Mouse (Mus musculus): ENCODE measurements around the gene Ccl28. TPM values are rescaled to one million over a fixed set of nuclear protein-coding genes. Genes with fewer than 3 reads are reported as not detected.

Ccl28 gene
- total and polyA plus RNA-seq, 3 experiments, result 0.04 to 0.27 (median 0.11) TPM

DNA sequence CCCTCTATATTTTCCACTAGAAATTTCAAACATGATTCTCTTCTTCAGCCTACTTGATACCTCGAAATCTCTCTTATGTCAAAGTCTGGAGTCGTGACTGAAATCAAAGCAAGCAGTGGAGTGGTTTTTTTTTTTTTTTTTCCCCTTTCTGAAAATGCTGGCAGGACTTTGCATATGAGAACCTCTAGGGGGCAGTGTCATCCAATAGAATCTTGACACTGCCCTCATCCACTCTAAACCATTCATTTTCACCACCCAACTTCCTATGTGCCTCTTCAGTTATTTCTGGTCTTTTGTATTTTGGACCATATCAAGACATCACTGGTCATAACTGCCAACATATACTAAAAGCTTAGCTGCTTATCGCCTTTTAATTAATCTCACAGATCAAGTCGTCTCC is 16.9 kb downstream of the Ccl28 start:
- Histone ChIP-seq H3K9ac (ENCODE audit: insufficient read depth, low read depth) (no peak overlapping the region; the same call in 1 of the 2 replicates), H3K27ac (ENCODE audit: insufficient read depth, low read depth) (no peak overlapping the region), H3K36me3 (replicated peaks in 1 of 2; ENCODE audit: control insufficient read depth in 1 of 2, insufficient read depth in 1 of 2, low read length in 1 of 2) (no peaks in the 10 kb centered on the region), H3K4me1 (ENCODE audit: control insufficient read depth in 1 of 2, insufficient read depth in 2 of 2) (peaks cover 0 to 6% of the 10 kb centered on the region in 2 experiments; a peak in 1 of 4 replicates), H3K9me3 (replicated peaks; ENCODE audit: low read length) (no peaks in the 10 kb centered on the region), H3K4me2 (ENCODE audit: insufficient read depth, low read depth, poor library complexity, severe bottlenecking) (no peak overlapping the region; the same call in 1 of the 2 replicates), H3K27me3 (replicated peaks) (no peaks in the 10 kb centered on the region), H3K4me3 (replicated peaks in 1 of 3; ENCODE audit: low read depth in 2 of 3, low read length in 2 of 3, poor library complexity in 1 of 3) (no peak overlapping the region), H3K79me2 (replicated peaks; ENCODE audit: control insufficient read depth, extremely low read depth, insufficient read depth, poor library complexity, severe bottlenecking) (no peaks in the 10 kb centered on the region)
- dilution Hi-C loops (cut with MboI; ENCODE audit: extremely low pct_ligation_motif_present, extremely low pct_unique_long_range_greater_than_20kb, low sequenced_read_pairs), result no loop called here
- DNase-seq (ENCODE audit: extremely low read depth), result peak; percentile 70
- in situ Hi-C loops (cut with MboI; ENCODE audit: low pct_ligation_motif_present, low pct_unique_long_range_greater_than_20kb, low sequenced_read_pairs), result no loop called here
- TF ChIP-seq ZNF384 (IDR thresholded peaks at IDR 0.05; ENCODE audit: low read depth, low read length) (peak; percentile 99), RAD21 (IDR thresholded peaks at IDR 0.05; ENCODE audit: low read depth, low read length) (peak; percentile 81), KAT2A (IDR thresholded peaks at IDR 0.05; ENCODE audit: insufficient replicate concordance, low read length) (no peak), CTCF (conservative IDR thresholded peaks at IDR 0.05 in 1 of 2, IDR thresholded peaks at IDR 0.05 in 1 of 2; ENCODE audit: low read depth in 2 of 2, low read length in 2 of 2) (peak; percentile 45 to 86), POLR2AphosphoS2 (IDR thresholded peaks at IDR 0.05; ENCODE audit: low read depth, low read length) (no peak), ETS1 (conservative IDR thresholded peaks at IDR 0.05; ENCODE audit: low read depth, low read length) (no peak), TBP (conservative IDR thresholded peaks at IDR 0.05; ENCODE audit: low read depth, low read length) (no peak), SMC3 (IDR thresholded peaks at IDR 0.05; ENCODE audit: low read depth, low read length) (peak; percentile 61), MAFK (IDR thresholded peaks at IDR 0.05; ENCODE audit: insufficient replicate concordance, low read length) (no peak)

DNA sequence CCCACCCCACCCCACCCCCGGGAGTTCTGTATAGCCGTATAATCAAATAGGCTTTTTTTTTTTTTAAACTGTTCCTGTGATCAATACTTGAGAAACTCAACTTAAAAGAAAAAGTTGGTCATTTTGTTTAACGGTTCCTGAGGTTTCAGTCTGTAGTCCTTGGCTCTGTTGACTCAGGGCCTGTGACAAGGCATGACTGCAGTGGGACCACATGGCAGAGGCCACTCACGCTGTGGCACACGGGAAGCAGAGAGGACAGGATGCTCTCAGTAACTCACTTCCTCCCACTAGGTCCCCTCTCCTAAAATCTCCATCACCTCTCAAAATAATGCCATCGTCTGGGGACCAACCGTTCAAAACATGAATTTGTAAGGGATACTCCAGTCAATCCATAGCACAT is 17.5 kb downstream of the Ccl28 start:
- H3K9ac ChIP-seq (ENCODE audit: insufficient read depth, low read depth), result no peak overlapping the region
- DNase-seq (ENCODE audit: extremely low read depth), result no peak
- H3K4me2 ChIP-seq (ENCODE audit: insufficient read depth, low read depth, poor library complexity, severe bottlenecking), result no peak overlapping the region
- H3K9me3 ChIP-seq (replicated peaks; ENCODE audit: low read length), result no peaks in the 10 kb centered on the region
- in situ Hi-C loops (cut with MboI; ENCODE audit: low pct_ligation_motif_present, low pct_unique_long_range_greater_than_20kb, low sequenced_read_pairs) (no loop called here), dilution Hi-C loops (cut with MboI; ENCODE audit: extremely low pct_ligation_motif_present, extremely low pct_unique_long_range_greater_than_20kb, low sequenced_read_pairs) (no loop called here)
- H3K4me1 ChIP-seq (ENCODE audit: control insufficient read depth in 1 of 2, insufficient read depth in 2 of 2), result peaks cover 0 to 6% of the 10 kb centered on the region in 2 experiments; a peak in 1 of 4 replicates
- no peak overlapping the region for H3K4me3 ChIP-seq (replicated peaks in 1 of 3; ENCODE audit: low read depth in 2 of 3, low read length in 2 of 3, poor library complexity in 1 of 3)
- no peaks in the 10 kb centered on the region for H3K27me3 ChIP-seq (replicated peaks)
- H3K27ac ChIP-seq (ENCODE audit: insufficient read depth, low read depth), result no peak overlapping the region
- no peak for TF ChIP-seq POLR2AphosphoS2 (IDR thresholded peaks at IDR 0.05; ENCODE audit: low read depth, low read length)
- no peak for TF ChIP-seq TCF12 (IDR thresholded peaks at IDR 0.05; ENCODE audit: low read depth, low read length)
- no peak for TF ChIP-seq EP300 (IDR thresholded peaks at IDR 0.05; ENCODE audit: low read length)
- no peak for TF ChIP-seq MAZ (IDR thresholded peaks at IDR 0.05; ENCODE audit: low read depth, low read length)
- TF ChIP-seq IRF4 (IDR thresholded peaks at IDR 0.05; ENCODE audit: low read depth, low read length), result no peak
- no peak for TF ChIP-seq BHLHE40 (IDR thresholded peaks at IDR 0.05; ENCODE audit: low read depth, low read length)
- TF ChIP-seq POLR2A (IDR thresholded peaks at IDR 0.05; ENCODE audit: low read depth, low read length), result no peak
- TF ChIP-seq NRF1 (IDR thresholded peaks at IDR 0.05; ENCODE audit: low read depth, low read length), result no peak
- TF ChIP-seq CTCF (conservative IDR thresholded peaks at IDR 0.05 in 1 of 2, IDR thresholded peaks at IDR 0.05 in 1 of 2; ENCODE audit: low read depth in 2 of 2, low read length in 2 of 2), result no peak
- no peak for TF ChIP-seq MXI1 (IDR thresholded peaks at IDR 0.05; ENCODE audit: low read depth, low read length)
- no peak for TF ChIP-seq GABPA (IDR thresholded peaks at IDR 0.05; ENCODE audit: insufficient replicate concordance, low read depth, low read length)
- TF ChIP-seq CHD1 (IDR thresholded peaks at IDR 0.05; ENCODE audit: low read depth, low read length), result no peak
- no peak for TF ChIP-seq JUND (conservative IDR thresholded peaks at IDR 0.05; ENCODE audit: low read depth, low read length)
- H3K36me3 ChIP-seq (replicated peaks in 1 of 2; ENCODE audit: control insufficient read depth in 1 of 2, insufficient read depth in 1 of 2, low read length in 1 of 2), result no peaks in the 10 kb centered on the region
- H3K79me2 ChIP-seq (replicated peaks; ENCODE audit: control insufficient read depth, extremely low read depth, insufficient read depth, poor library complexity, severe bottlenecking), result no peaks in the 10 kb centered on the region

All from CH12.LX (cell line).